Mouse (Mus musculus): ENCODE data around the gene Sag. TPM values are rescaled to one million over a fixed set of nuclear protein-coding genes. Genes with fewer than 3 reads are reported as not detected.

Sag gene
- polyA plus RNA-seq, 1 experiment: 2.0 TPM

DNA sequence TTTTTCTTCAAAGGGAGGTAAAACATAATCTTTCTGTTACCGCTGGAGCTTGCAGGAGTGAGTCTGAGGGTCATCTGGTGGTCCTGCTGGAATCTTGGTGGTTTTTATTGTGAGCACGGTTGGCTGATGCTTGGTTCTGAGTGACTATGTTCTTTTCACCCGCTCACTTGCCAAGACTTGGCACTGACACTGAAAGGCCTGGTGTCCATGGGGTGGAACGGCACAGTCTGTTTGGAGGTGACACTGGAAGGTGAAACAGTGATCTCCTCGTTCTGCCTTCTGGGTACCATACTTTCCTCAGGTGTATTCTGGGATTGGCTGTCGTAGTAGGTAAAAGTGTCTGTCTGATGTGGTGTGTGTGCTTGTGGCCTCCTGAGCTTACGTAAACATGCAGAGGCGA, 13.8 kb upstream of the Sag start:
- DNase-seq: no peak
- no peaks in the 10 kb centered on the region for H3K27me3 ChIP-seq (ENCODE audit: control insufficient read depth, insufficient read depth, low read length)
- no peaks in the 10 kb centered on the region for H3K4me1 ChIP-seq (replicated peaks; ENCODE audit: control insufficient read depth, insufficient read depth, low read length)
- TF ChIP-seq POLR2A (IDR thresholded peaks at IDR 0.05; ENCODE audit: control insufficient read depth, extremely low read depth, insufficient read depth, low read length, poor library complexity) (no peak), CTCF (IDR thresholded peaks at IDR 0.05; ENCODE audit: borderline replicate concordance, control insufficient read depth, extremely low read depth, insufficient read depth, low read length, poor library complexity) (no peak)
- H3K27ac ChIP-seq (ENCODE audit: control insufficient read depth, insufficient read depth, low read length): no peak overlapping the region
- peaks cover 50% of the 10 kb centered on the region for H3K36me3 ChIP-seq (ENCODE audit: control insufficient read depth, insufficient read depth, low read length)
- no peak overlapping the region for H3K4me3 ChIP-seq (ENCODE audit: control insufficient read depth, insufficient read depth, low read length)
- WGBS: 97% methylated on average over 8 of the region's 8 CpGs

DNA sequence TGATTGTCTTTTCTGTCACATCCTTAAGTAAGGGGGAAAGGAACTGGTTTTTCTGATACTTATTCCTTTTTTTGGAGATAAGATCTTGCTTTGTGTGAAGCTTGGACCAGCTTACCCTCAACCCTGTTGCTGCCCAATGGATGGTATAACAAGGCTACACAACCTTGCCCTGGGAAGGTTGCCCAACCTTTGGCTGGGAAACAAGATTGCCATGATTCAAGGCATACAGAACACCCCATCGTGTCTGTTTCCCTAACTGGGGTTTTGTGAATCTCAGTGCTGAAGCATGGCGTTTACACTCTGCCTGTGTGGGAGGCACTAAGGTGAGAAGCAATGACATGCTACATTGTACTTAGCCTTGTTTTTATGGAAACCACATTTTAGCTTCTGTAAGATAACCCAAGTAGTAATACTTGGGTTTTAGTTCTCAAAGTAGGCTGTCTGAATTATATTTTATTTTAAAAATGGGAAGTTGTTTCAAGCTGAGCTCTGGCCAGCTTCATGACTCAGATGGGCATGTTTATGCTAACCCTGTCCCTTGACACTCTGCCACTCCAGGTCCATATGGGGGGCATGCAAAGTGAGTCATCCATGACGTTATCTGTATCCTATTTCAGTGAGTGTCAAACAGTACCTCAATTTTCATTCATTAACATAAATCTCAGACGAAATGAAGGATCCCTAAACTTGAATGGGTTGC, 10.9 kb upstream of the Sag start:
- DNase-seq: no peak
- TF ChIP-seq POLR2A (IDR thresholded peaks at IDR 0.05; ENCODE audit: control insufficient read depth, extremely low read depth, insufficient read depth, low read length, poor library complexity): no peak
- no peak for TF ChIP-seq CTCF (IDR thresholded peaks at IDR 0.05; ENCODE audit: borderline replicate concordance, control insufficient read depth, extremely low read depth, insufficient read depth, low read length, poor library complexity)
- Histone ChIP-seq H3K27me3 (ENCODE audit: control insufficient read depth, insufficient read depth, low read length) (no peaks in the 10 kb centered on the region), H3K4me3 (ENCODE audit: control insufficient read depth, insufficient read depth, low read length) (no peak overlapping the region), H3K27ac (ENCODE audit: control insufficient read depth, insufficient read depth, low read length) (no peak overlapping the region), H3K36me3 (ENCODE audit: control insufficient read depth, insufficient read depth, low read length) (peaks cover 20% of the 10 kb centered on the region), H3K4me1 (replicated peaks; ENCODE audit: control insufficient read depth, insufficient read depth, low read length) (no peaks in the 10 kb centered on the region)
- WGBS: 88% methylated on average over 4 of the region's 4 CpGs

DNA sequence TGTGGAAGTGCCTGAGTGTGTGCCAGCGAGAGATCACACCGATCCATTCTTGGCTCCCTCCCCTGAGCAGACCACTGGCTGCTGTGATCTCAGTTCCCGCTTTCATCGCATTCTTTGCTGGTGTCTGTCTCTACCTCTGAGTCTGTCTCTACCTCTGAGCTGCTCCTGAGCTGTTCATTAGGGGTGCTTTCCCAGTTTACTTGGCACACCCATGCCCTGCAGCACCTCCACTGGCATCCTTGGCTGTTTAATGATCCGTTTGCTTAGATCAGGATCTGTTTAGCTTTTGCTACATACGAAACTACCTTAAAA, 10.4 kb upstream of the Sag start:
- Histone ChIP-seq H3K4me1 (replicated peaks; ENCODE audit: control insufficient read depth, insufficient read depth, low read length) (no peaks in the 10 kb centered on the region), H3K27ac (ENCODE audit: control insufficient read depth, insufficient read depth, low read length) (no peak overlapping the region), H3K36me3 (ENCODE audit: control insufficient read depth, insufficient read depth, low read length) (peaks cover 17% of the 10 kb centered on the region), H3K4me3 (ENCODE audit: control insufficient read depth, insufficient read depth, low read length) (no peak overlapping the region), H3K27me3 (ENCODE audit: control insufficient read depth, insufficient read depth, low read length) (no peaks in the 10 kb centered on the region)
- TF ChIP-seq CTCF (IDR thresholded peaks at IDR 0.05; ENCODE audit: borderline replicate concordance, control insufficient read depth, extremely low read depth, insufficient read depth, low read length, poor library complexity): no peak
- no peak for TF ChIP-seq POLR2A (IDR thresholded peaks at IDR 0.05; ENCODE audit: control insufficient read depth, extremely low read depth, insufficient read depth, low read length, poor library complexity)
- 98% methylated on average over 6 of the region's 6 CpGs for WGBS
- no peak for DNase-seq

DNA sequence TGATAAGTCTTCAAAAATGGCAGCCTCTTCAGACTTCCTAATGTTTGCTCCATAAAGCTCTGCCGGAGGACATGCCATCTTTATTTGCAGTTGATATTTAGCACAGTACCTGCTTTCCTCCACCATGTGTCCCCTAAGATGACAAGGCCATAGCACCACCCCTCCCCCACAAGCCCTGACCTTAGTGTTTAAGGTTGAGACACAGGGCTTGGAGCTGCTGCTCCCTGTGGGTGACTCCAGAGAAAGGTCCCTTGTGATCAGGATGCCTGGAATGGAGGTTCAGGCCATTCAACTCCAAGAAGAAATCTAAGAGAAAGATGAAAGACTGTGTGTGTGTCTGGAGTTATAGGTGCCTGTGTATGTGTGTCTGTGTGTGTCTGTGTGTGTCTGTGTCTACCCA, 5.8 kb upstream of the Sag start:
- 100% methylated on average over 1 of the region's 1 CpGs for WGBS
- TF ChIP-seq POLR2A (IDR thresholded peaks at IDR 0.05; ENCODE audit: control insufficient read depth, extremely low read depth, insufficient read depth, low read length, poor library complexity): no peak
- no peak for TF ChIP-seq CTCF (IDR thresholded peaks at IDR 0.05; ENCODE audit: borderline replicate concordance, control insufficient read depth, extremely low read depth, insufficient read depth, low read length, poor library complexity)
- Histone ChIP-seq H3K27me3 (ENCODE audit: control insufficient read depth, insufficient read depth, low read length) (no peaks in the 10 kb centered on the region), H3K4me3 (ENCODE audit: control insufficient read depth, insufficient read depth, low read length) (no peak overlapping the region), H3K4me1 (replicated peaks; ENCODE audit: control insufficient read depth, insufficient read depth, low read length) (no peaks in the 10 kb centered on the region), H3K27ac (ENCODE audit: control insufficient read depth, insufficient read depth, low read length) (no peak overlapping the region), H3K36me3 (ENCODE audit: control insufficient read depth, insufficient read depth, low read length) (no peaks in the 10 kb centered on the region)
- DNase-seq: no peak

- H3K36me3 ChIP-seq (ENCODE audit: control insufficient read depth, insufficient read depth, low read length): no peaks in the 10 kb centered on the region
- 94% methylated on average over 2 of the region's 2 CpGs for WGBS
- H3K27ac ChIP-seq (ENCODE audit: control insufficient read depth, insufficient read depth, low read length): no peak overlapping the region
- DNase-seq: no peak
- no peak for TF ChIP-seq POLR2A (IDR thresholded peaks at IDR 0.05; ENCODE audit: control insufficient read depth, extremely low read depth, insufficient read depth, low read length, poor library complexity)
- TF ChIP-seq CTCF (IDR thresholded peaks at IDR 0.05; ENCODE audit: borderline replicate concordance, control insufficient read depth, extremely low read depth, insufficient read depth, low read length, poor library complexity): no peak
- no peaks in the 10 kb centered on the region for H3K4me1 ChIP-seq (replicated peaks; ENCODE audit: control insufficient read depth, insufficient read depth, low read length)
- no peaks in the 10 kb centered on the region for H3K27me3 ChIP-seq (ENCODE audit: control insufficient read depth, insufficient read depth, low read length)
- H3K4me3 ChIP-seq (ENCODE audit: control insufficient read depth, insufficient read depth, low read length): no peak overlapping the region
Observed at GRCm38 (mm10) chr1:87798306-87798705, 5.2 kb upstream of the Sag start.

DNA sequence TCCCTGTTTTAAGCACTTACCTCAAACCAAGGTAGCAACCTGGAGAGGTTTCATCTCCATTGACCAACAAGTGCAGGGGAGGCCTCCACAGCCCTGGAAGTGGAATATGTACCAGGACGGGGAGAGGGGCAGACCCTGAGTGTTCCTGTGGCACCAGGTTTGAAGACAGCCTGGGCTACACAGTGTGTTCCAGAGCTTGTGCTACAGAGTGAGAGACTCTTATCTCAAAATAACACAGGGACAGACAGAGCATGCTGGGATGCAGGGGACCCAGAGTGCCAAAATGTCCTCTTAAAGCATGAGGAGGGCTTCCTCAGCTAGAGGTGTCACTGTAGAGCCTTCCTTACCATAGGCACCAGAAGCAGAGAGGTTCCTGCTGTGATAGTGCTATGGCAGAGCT, 4.3 kb downstream of the Sag start:
- 97% methylated on average over 1 of the region's 1 CpGs for WGBS
- no peaks in the 10 kb centered on the region for H3K36me3 ChIP-seq (ENCODE audit: control insufficient read depth, insufficient read depth, low read length)
- peaks cover 9% of the 10 kb centered on the region for H3K4me1 ChIP-seq (replicated peaks; ENCODE audit: control insufficient read depth, insufficient read depth, low read length)
- no peak overlapping the region for H3K27ac ChIP-seq (ENCODE audit: control insufficient read depth, insufficient read depth, low read length)
- DNase-seq: no peak
- H3K27me3 ChIP-seq (ENCODE audit: control insufficient read depth, insufficient read depth, low read length): no peaks in the 10 kb centered on the region
- no peak overlapping the region for H3K4me3 ChIP-seq (ENCODE audit: control insufficient read depth, insufficient read depth, low read length)
- no peak for TF ChIP-seq CTCF (IDR thresholded peaks at IDR 0.05; ENCODE audit: borderline replicate concordance, control insufficient read depth, extremely low read depth, insufficient read depth, low read length, poor library complexity)
- TF ChIP-seq POLR2A (IDR thresholded peaks at IDR 0.05; ENCODE audit: control insufficient read depth, extremely low read depth, insufficient read depth, low read length, poor library complexity): no peak

DNA sequence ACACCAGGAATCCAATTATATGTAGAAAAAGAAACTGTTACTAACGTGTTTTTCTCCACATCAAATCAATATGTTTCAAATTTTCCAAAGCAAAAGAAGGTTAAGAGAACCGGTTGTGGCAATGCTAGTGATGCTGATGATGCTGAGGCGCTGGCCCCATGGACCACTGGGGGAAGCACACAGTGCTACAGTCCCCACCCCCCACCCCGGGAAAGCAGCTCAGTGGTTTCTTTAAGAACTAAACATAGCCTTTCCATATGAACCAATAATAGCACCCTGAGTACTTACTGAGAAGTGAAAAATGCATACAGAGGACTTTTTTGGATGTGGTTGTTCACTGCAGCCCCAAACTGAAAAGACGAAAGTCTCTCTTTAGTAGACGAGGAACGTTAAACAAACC, 7.9 kb downstream of the Sag start:
- TF ChIP-seq POLR2A (IDR thresholded peaks at IDR 0.05; ENCODE audit: control insufficient read depth, extremely low read depth, insufficient read depth, low read length, poor library complexity) (no peak), CTCF (IDR thresholded peaks at IDR 0.05; ENCODE audit: borderline replicate concordance, control insufficient read depth, extremely low read depth, insufficient read depth, low read length, poor library complexity) (no peak)
- peaks cover 22% of the 10 kb centered on the region for H3K4me1 ChIP-seq (replicated peaks; ENCODE audit: control insufficient read depth, insufficient read depth, low read length)
- H3K36me3 ChIP-seq (ENCODE audit: control insufficient read depth, insufficient read depth, low read length): no peaks in the 10 kb centered on the region
- 66% methylated on average over 7 of the region's 7 CpGs for WGBS
- no peak overlapping the region for H3K4me3 ChIP-seq (ENCODE audit: control insufficient read depth, insufficient read depth, low read length)
- no peak for DNase-seq
- H3K27ac ChIP-seq (ENCODE audit: control insufficient read depth, insufficient read depth, low read length): no peak overlapping the region
- no peaks in the 10 kb centered on the region for H3K27me3 ChIP-seq (ENCODE audit: control insufficient read depth, insufficient read depth, low read length)
